Mouse (Mus musculus): ENCODE data around the gene Sco1. TPM values are rescaled to one million over a fixed set of nuclear protein-coding genes. Genes with fewer than 3 reads are reported as not detected.

Gene Sco1
- total RNA-seq, 1 experiment: 33.6 TPM

- H3K9me3 ChIP-seq (ENCODE audit: control insufficient read depth, insufficient read depth, low read depth, low read length): no peaks in the 10 kb centered on the region
- H3K4me1 ChIP-seq (ENCODE audit: control insufficient read depth in 2 of 2, insufficient read depth in 2 of 2, low read length in 2 of 2, poor library complexity in 1 of 2): 0 out of 4 replicates have a peak, but pooled peaks cover 0 to 2% of the 10 kb centered on the region in 2 experiments
- H3K4me3 ChIP-seq (ENCODE audit: insufficient read depth in 1 of 2, low read depth in 1 of 2, low read length in 2 of 2, poor library complexity in 1 of 2, severe bottlenecking in 1 of 2): no peak overlapping the region
- no peaks in the 10 kb centered on the region for H3K36me3 ChIP-seq (ENCODE audit: control insufficient read depth, insufficient read depth, low read length, poor library complexity, severe bottlenecking)
- no peak overlapping the region for H3K27ac ChIP-seq (ENCODE audit: insufficient read depth, low read depth, low read length, poor library complexity, severe bottlenecking)
- TF ChIP-seq HCFC1 (IDR thresholded peaks at IDR 0.05; ENCODE audit: borderline replicate concordance, insufficient read depth, low read length): no peak
- no peak for TF ChIP-seq ZC3H11A (IDR thresholded peaks at IDR 0.05; ENCODE audit: borderline replicate concordance, low read depth, low read length)
- TF ChIP-seq CHD2 (IDR thresholded peaks at IDR 0.05; ENCODE audit: low read depth, low read length): no peak
- no peak for TF ChIP-seq ZNF384 (IDR thresholded peaks at IDR 0.05; ENCODE audit: low read depth, low read length)
- TF ChIP-seq MAFK (IDR thresholded peaks at IDR 0.05; ENCODE audit: insufficient read depth, low read depth, low read length): no peak
- no peak for DNase-seq (ENCODE audit: low read depth, low spot score)
- in situ Hi-C loops (cut with MboI; ENCODE audit: low sequenced_read_pairs in 2 of 2, unreplicated experiment in 2 of 2): no loop called here
- H3K9ac ChIP-seq (ENCODE audit: insufficient read depth, low read depth, low read length, poor library complexity, severe bottlenecking): no peak overlapping the region
Observed at GRCm38 (mm10) chr11:67093201-67093600, 40.7 kb downstream of the Sco1 start.

GRCm38 (mm10) chr11:67093652-67094051 is 41.2 kb downstream of the Sco1 start:
- no peak for DNase-seq (ENCODE audit: low read depth, low spot score)
- no peaks in the 10 kb centered on the region for H3K36me3 ChIP-seq (ENCODE audit: control insufficient read depth, insufficient read depth, low read length, poor library complexity, severe bottlenecking)
- TF ChIP-seq HCFC1 (IDR thresholded peaks at IDR 0.05; ENCODE audit: borderline replicate concordance, insufficient read depth, low read length) (no peak), CHD2 (IDR thresholded peaks at IDR 0.05; ENCODE audit: low read depth, low read length) (no peak), ZC3H11A (IDR thresholded peaks at IDR 0.05; ENCODE audit: borderline replicate concordance, low read depth, low read length) (no peak), MAFK (IDR thresholded peaks at IDR 0.05; ENCODE audit: insufficient read depth, low read depth, low read length) (no peak), ZNF384 (IDR thresholded peaks at IDR 0.05; ENCODE audit: low read depth, low read length) (no peak)
- H3K4me3 ChIP-seq (ENCODE audit: insufficient read depth in 1 of 2, low read depth in 1 of 2, low read length in 2 of 2, poor library complexity in 1 of 2, severe bottlenecking in 1 of 2): no peak overlapping the region
- 0 out of 4 replicates have a peak, but pooled peaks cover 0 to 2% of the 10 kb centered on the region in 2 experiments for H3K4me1 ChIP-seq (ENCODE audit: control insufficient read depth in 2 of 2, insufficient read depth in 2 of 2, low read length in 2 of 2, poor library complexity in 1 of 2)
- in situ Hi-C loops (cut with MboI; ENCODE audit: low sequenced_read_pairs in 2 of 2, unreplicated experiment in 2 of 2): no loop called here
- H3K9me3 ChIP-seq (ENCODE audit: control insufficient read depth, insufficient read depth, low read depth, low read length): no peaks in the 10 kb centered on the region
- H3K9ac ChIP-seq (ENCODE audit: insufficient read depth, low read depth, low read length, poor library complexity, severe bottlenecking): no peak overlapping the region
- no peak overlapping the region for H3K27ac ChIP-seq (ENCODE audit: insufficient read depth, low read depth, low read length, poor library complexity, severe bottlenecking)

GRCm38 (mm10) chr11:67094470-67094869 is 42.0 kb downstream of the Sco1 start:
- Histone ChIP-seq H3K27ac (ENCODE audit: insufficient read depth, low read depth, low read length, poor library complexity, severe bottlenecking) (no peak overlapping the region), H3K36me3 (ENCODE audit: control insufficient read depth, insufficient read depth, low read length, poor library complexity, severe bottlenecking) (no peaks in the 10 kb centered on the region), H3K4me1 (ENCODE audit: control insufficient read depth in 2 of 2, insufficient read depth in 2 of 2, low read length in 2 of 2, poor library complexity in 1 of 2) (peaks cover 0 to 2% of the 10 kb centered on the region in 2 experiments; a peak in 1 of 4 replicates), H3K4me3 (ENCODE audit: insufficient read depth in 1 of 2, low read depth in 1 of 2, low read length in 2 of 2, poor library complexity in 1 of 2, severe bottlenecking in 1 of 2) (peak overlapping the region; percentile 30 to 45; a peak in 3 of 4 replicates), H3K9me3 (ENCODE audit: control insufficient read depth, insufficient read depth, low read depth, low read length) (no peaks in the 10 kb centered on the region), H3K9ac (ENCODE audit: insufficient read depth, low read depth, low read length, poor library complexity, severe bottlenecking) (peak overlapping the region; percentile 11; the same call in 1 of the 2 replicates)
- DNase-seq (ENCODE audit: low read depth, low spot score): no peak
- in situ Hi-C loops (cut with MboI; ENCODE audit: low sequenced_read_pairs in 2 of 2, unreplicated experiment in 2 of 2): no loop called here
- no peak for TF ChIP-seq ZNF384 (IDR thresholded peaks at IDR 0.05; ENCODE audit: low read depth, low read length)
- TF ChIP-seq ZC3H11A (IDR thresholded peaks at IDR 0.05; ENCODE audit: borderline replicate concordance, low read depth, low read length): no peak
- TF ChIP-seq MAFK (IDR thresholded peaks at IDR 0.05; ENCODE audit: insufficient read depth, low read depth, low read length): no peak
- no peak for TF ChIP-seq HCFC1 (IDR thresholded peaks at IDR 0.05; ENCODE audit: borderline replicate concordance, insufficient read depth, low read length)
- TF ChIP-seq CHD2 (IDR thresholded peaks at IDR 0.05; ENCODE audit: low read depth, low read length): no peak

GRCm38 (mm10) chr11:67097709-67098108 is 45.2 kb downstream of the Sco1 start:
- TF ChIP-seq ZNF384 (IDR thresholded peaks at IDR 0.05; ENCODE audit: low read depth, low read length) (no peak), MAFK (IDR thresholded peaks at IDR 0.05; ENCODE audit: insufficient read depth, low read depth, low read length) (no peak), CHD2 (IDR thresholded peaks at IDR 0.05; ENCODE audit: low read depth, low read length) (no peak), ZC3H11A (IDR thresholded peaks at IDR 0.05; ENCODE audit: borderline replicate concordance, low read depth, low read length) (no peak), HCFC1 (IDR thresholded peaks at IDR 0.05; ENCODE audit: borderline replicate concordance, insufficient read depth, low read length) (no peak)
- H3K9ac ChIP-seq (ENCODE audit: insufficient read depth, low read depth, low read length, poor library complexity, severe bottlenecking): no peak overlapping the region
- no peaks in the 10 kb centered on the region for H3K9me3 ChIP-seq (ENCODE audit: control insufficient read depth, insufficient read depth, low read depth, low read length)
- H3K4me1 ChIP-seq (ENCODE audit: control insufficient read depth in 2 of 2, insufficient read depth in 2 of 2, low read length in 2 of 2, poor library complexity in 1 of 2): peaks cover 2 to 3% of the 10 kb centered on the region in 2 experiments; a peak in 1 of 4 replicates
- H3K27ac ChIP-seq (ENCODE audit: insufficient read depth, low read depth, low read length, poor library complexity, severe bottlenecking): no peak overlapping the region
- no peak for DNase-seq (ENCODE audit: low read depth, low spot score)
- in situ Hi-C loops (cut with MboI; ENCODE audit: low sequenced_read_pairs in 2 of 2, unreplicated experiment in 2 of 2): no loop called here
- H3K36me3 ChIP-seq (ENCODE audit: control insufficient read depth, insufficient read depth, low read length, poor library complexity, severe bottlenecking): no peaks in the 10 kb centered on the region
- H3K4me3 ChIP-seq (ENCODE audit: insufficient read depth in 1 of 2, low read depth in 1 of 2, low read length in 2 of 2, poor library complexity in 1 of 2, severe bottlenecking in 1 of 2): no peak overlapping the region

Data from ES-E14 (cell line).